Mouse (Mus musculus) lung, postnatal 0 days (tissue): ENCODE data around the gene Heatr6.

ENCODE experiments used
- CTCF ChIP-seq: IDR thresholded peaks from 2 replicates; pipeline ENCODE4 v1.5.1; 2016; ENCODE audit warnings: antibody characterized with exemption, mild to moderate bottlenecking
- EP300 ChIP-seq: IDR thresholded peaks from 2 replicates; pipeline ENCODE4 v1.6.1; 2016; ENCODE audit warnings: antibody characterized with exemption, mild to moderate bottlenecking, control low read depth

GRCm38 (mm10) chr11:83786835-83787234 is 33.3 kb downstream of the Heatr6 start:
- no peak for TF ChIP-seq CTCF
- TF ChIP-seq EP300: no peak
